Mouse (Mus musculus) midbrain, embryonic 14.5 days (tissue): ENCODE measurements around the gene Papolb. TPM values are rescaled to one million over a fixed set of nuclear protein-coding genes. Genes with fewer than 3 reads are reported as not detected.

Source experiments
- ATAC-seq: fragments of 200-750 bp; cut with Nextera tagmentation; 2 replicates; pipeline ENCODE4 v1.8.0; 2017; ENCODE audit warnings: moderate number of reproducible peaks, moderate library complexity; ENCODE audit not compliant: low FRiP score, low TSS enrichment
- DNase-seq: peaks from one replicate; pipeline ENCODE4 v3.0.0-alpha.2; 2015
- H3K27ac ChIP-seq: fragments of 300-500 bp; sonication (generic); replicated peaks from 2 replicates; pipeline ENCODE4 v1.5.1; 2014; ENCODE audit warnings: mild to moderate bottlenecking, low read depth, low read length, moderate library complexity
- H3K27me3 ChIP-seq: fragments of 300-500 bp; sonication (generic); 2 replicates; pipeline ENCODE4 v1.6.1; 2014; ENCODE audit warnings: low read length, control low read depth, mixed read lengths; ENCODE audit not compliant: control insufficient read depth, insufficient read depth
- H3K36me3 ChIP-seq: fragments of 300-500 bp; sonication (generic); 2 replicates; pipeline ENCODE4 v1.6.1; 2014; ENCODE audit warnings: low read length, control low read depth; ENCODE audit not compliant: control insufficient read depth, insufficient read depth
- H3K4me1 ChIP-seq: fragments of 300-500 bp; sonication (generic); 2 replicates; pipeline ENCODE4 v1.6.1; 2014; ENCODE audit warnings: mild to moderate bottlenecking, antibody characterized with exemption, low read length, control low read depth; ENCODE audit not compliant: control insufficient read depth, insufficient read depth
- H3K4me2 ChIP-seq: fragments of 300-500 bp; sonication (generic); 2 replicates; pipeline ENCODE4 v1.6.1; 2014; ENCODE audit warnings: mild to moderate bottlenecking, low read length, moderate library complexity
- H3K4me3 ChIP-seq: fragments of 300-500 bp; sonication (generic); replicated peaks from 2 replicates; pipeline ENCODE4 v1.5.1; 2014; ENCODE audit warnings: low read depth, low read length
- H3K9ac ChIP-seq: fragments of 300-500 bp; sonication (generic); replicated peaks from 2 replicates; pipeline ENCODE4 v1.6.1; 2014; ENCODE audit warnings: mild to moderate bottlenecking, low read length, moderate library complexity
- H3K9me3 ChIP-seq: fragments of 300-500 bp; sonication (generic); 2 replicates; pipeline ENCODE4 v1.6.1; 2016; ENCODE audit warnings: low read length, control low read depth, mixed read lengths; ENCODE audit not compliant: control insufficient read depth
- WGBS: fragments of 180-500 bp; shearing (Covaris S2); extraction: QIAGEN DNeasy Blood & Tissue Kit; methylation state at CpG from one replicate; pipeline ENCODE4 v1.1.7; 2014; 5-methylcytosine and 5-hydroxymethylcytosine counted together
- polyA plus RNA-seq: library from polyadenylated mRNA; unstranded; fragments of >200 nt; fragmentation: Nextera tagmentation; extraction: Ambion mirVana; gene quantifications from 2 replicates; pipeline ENCODE4 v1.2.1, GENCODE M21; 2014

Gene Papolb
- polyA plus RNA-seq, 1 experiment from 2014 or later = 0.34 TPM

DNA sequence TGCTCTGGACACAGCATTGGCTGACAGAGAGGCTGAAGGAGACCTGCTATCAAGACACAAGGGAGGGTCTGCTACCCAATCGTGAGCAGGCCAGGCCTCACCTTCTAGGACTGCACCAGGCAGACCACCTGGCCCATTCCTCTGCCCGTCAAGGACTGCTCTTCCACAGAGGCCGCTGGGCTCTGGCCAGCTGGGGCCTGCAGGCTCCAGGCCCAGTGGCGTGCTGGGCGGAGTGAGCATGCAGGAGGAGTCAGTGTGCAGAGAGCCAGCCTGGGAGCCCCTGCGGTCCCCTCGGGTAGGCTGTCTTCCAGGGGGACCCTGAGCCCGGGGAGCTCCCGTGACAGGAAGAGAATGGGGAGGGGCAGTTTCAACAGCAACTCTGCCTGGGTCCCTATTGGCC is 43.2 kb downstream of the Papolb start:
- Histone ChIP-seq H3K9ac (no peak overlapping the region), H3K9me3 (no peaks in the 10 kb centered on the region), H3K36me3 (0 out of 2 replicates have a peak, but pooled peaks cover 9% of the 10 kb centered on the region), H3K27me3 (no peaks in the 10 kb centered on the region), H3K4me3 (no peak overlapping the region), H3K4me1 (no peaks in the 10 kb centered on the region), H3K27ac (no peak overlapping the region), H3K4me2 (no peak overlapping the region)
- 62% methylated on average over 9 of the region's 9 CpGs for WGBS
- ATAC-seq = no peak
- DNase-seq = no peak

- H3K4me3 ChIP-seq = no peak overlapping the region
- H3K9me3 ChIP-seq = no peaks in the 10 kb centered on the region
- H3K36me3 ChIP-seq = 0 out of 2 replicates have a peak, but pooled peaks cover 9% of the 10 kb centered on the region
- no peak overlapping the region for H3K27ac ChIP-seq
- WGBS = 89% methylated on average over 5 of the region's 5 CpGs
- DNase-seq (no peak), ATAC-seq (no peak)
- no peaks in the 10 kb centered on the region for H3K27me3 ChIP-seq
- no peak overlapping the region for H3K9ac ChIP-seq
- no peak overlapping the region for H3K4me2 ChIP-seq
- H3K4me1 ChIP-seq = no peaks in the 10 kb centered on the region
Measured at GRCm38 (mm10) chr5:142483581-142483980, 46.3 kb downstream of the Papolb start.

DNA sequence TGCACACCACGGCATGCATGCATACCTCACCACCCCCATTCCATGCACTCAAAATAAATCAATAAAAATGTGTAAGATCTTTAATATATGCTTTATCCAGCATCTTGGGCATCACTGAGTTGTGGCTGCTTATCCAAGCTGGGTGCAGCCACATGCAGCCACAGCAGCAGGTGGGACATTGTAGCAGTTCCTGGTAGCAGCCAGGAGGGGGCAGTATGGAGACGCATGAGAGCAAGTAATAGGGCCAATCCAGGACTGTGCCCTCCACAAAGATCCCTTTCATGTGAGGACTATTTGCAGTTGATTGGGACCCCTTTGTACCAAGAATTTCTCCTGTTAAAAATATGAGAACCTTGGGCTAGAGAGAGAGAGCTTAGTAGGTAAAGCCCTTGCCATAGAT is 47.4 kb downstream of the Papolb start:
- no peak for ATAC-seq
- Histone ChIP-seq H3K9me3 (no peaks in the 10 kb centered on the region), H3K4me2 (no peak overlapping the region), H3K27me3 (no peaks in the 10 kb centered on the region), H3K27ac (no peak overlapping the region), H3K9ac (no peak overlapping the region), H3K4me3 (no peak overlapping the region), H3K4me1 (no peaks in the 10 kb centered on the region), H3K36me3 (0 out of 2 replicates have a peak, but pooled peaks cover 6% of the 10 kb centered on the region)
- 69% methylated on average over 2 of the region's 2 CpGs for WGBS
- DNase-seq = no peak

GRCm38 (mm10) chr5:142478829-142479435 is 50.9 kb downstream of the Papolb start:
- WGBS = 32% methylated on average over 17 of the region's 17 CpGs
- peaks cover 16% of the 10 kb centered on the region; the same call in 1 of the 2 replicates for H3K36me3 ChIP-seq
- ATAC-seq (peak; percentile 52; the same call in 1 of the 2 replicates), DNase-seq (peak; percentile 92)
- H3K4me1 ChIP-seq = no peaks in the 10 kb centered on the region
- no peaks in the 10 kb centered on the region for H3K27me3 ChIP-seq
- no peak overlapping the region for H3K27ac ChIP-seq
- peak overlapping the region; percentile 30; the same call in 1 of the 2 replicates for H3K4me2 ChIP-seq
- H3K4me3 ChIP-seq = no peak overlapping the region
- H3K9me3 ChIP-seq = no peaks in the 10 kb centered on the region
- H3K9ac ChIP-seq = no peak overlapping the region; the same call in 1 of the 2 replicates

DNA sequence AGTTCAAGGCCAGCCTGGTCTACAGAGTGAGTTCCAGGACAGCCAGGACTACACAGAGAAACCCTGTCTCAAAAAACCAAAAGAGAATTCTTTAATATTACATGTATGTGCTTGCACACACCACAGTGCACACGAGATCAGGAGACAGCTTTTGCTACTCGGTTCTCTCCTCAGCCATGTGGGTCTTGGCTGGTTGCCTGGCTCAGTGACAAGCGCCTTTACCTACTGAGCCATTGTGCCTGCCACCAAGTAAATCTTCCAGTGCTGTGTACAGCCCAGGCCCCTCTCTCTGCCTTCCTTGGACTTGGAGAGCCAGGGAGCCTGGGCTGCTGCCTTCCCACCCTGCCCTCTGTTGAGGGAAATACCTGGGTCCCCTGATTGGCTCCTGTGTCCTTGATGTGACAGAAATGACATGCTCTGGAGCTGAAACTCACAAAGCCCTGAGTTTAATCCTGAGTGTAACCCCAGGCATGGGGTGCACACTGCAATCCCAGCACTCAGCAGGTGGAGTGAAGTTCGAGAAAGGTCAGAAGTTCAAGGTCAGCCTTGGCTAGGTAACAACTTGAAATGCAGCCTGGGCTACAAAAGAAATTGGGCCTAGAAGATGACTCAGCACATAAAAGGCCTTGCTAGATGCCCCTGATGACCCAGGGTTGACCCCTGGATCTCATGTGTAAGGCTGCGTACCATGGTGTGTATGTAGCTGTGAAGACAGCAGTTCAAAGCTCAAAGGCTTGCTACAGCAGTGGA is 51.8 kb downstream of the Papolb start:
- Histone ChIP-seq H3K4me1 (no peaks in the 10 kb centered on the region), H3K4me3 (no peak overlapping the region), H3K27me3 (no peaks in the 10 kb centered on the region), H3K36me3 (peaks cover 18% of the 10 kb centered on the region; the same call in 1 of the 2 replicates), H3K9ac (no peak overlapping the region), H3K27ac (no peak overlapping the region), H3K4me2 (no peak overlapping the region), H3K9me3 (no peaks in the 10 kb centered on the region)
- no peak for DNase-seq
- no peak for ATAC-seq
- WGBS = 86% methylated on average over 5 of the region's 5 CpGs

DNA sequence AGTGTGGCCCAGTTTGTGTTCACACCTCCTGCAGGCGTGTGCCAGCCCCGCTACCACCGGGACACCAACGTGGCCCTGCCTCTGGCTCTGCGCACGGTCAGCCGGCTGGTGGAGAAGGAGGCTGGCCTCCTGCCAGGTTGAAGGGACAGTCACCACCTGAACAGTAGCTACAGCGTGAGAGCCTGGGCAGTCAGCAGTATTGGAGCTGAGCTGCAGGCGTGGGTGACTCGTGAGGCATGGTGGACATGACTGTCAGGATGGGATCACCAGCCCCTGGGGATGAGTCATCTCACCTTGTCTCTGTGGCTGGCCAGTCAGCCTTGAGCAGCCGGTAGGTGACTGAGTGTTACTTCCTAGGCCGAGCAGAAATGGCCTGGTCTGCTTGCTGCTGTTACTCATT is 52.5 kb downstream of the Papolb start:
- H3K27me3 ChIP-seq = no peaks in the 10 kb centered on the region
- no peak for ATAC-seq
- H3K4me2 ChIP-seq = no peak overlapping the region
- H3K36me3 ChIP-seq = peaks cover 22% of the 10 kb centered on the region
- no peak overlapping the region for H3K9ac ChIP-seq
- H3K4me1 ChIP-seq = no peaks in the 10 kb centered on the region
- no peak overlapping the region for H3K4me3 ChIP-seq
- H3K9me3 ChIP-seq = no peaks in the 10 kb centered on the region
- H3K27ac ChIP-seq = no peak overlapping the region
- 88% methylated on average over 12 of the region's 12 CpGs for WGBS
- DNase-seq = no peak

Other genes with a start within 250 kb of the Papolb start
- 4.2 and 4.6 TPM in 2 replicates for gene Foxk1, start 128.6 kb downstream of the Papolb start, polyA plus RNA-seq
- 12.6 and 13.9 TPM in 2 replicates for gene Ap5z1, start 66.1 kb downstream of the Papolb start, polyA plus RNA-seq
- gene Radil, start 21.0 kb upstream of the Papolb start, polyA plus RNA-seq = 13.6 and 16.9 TPM in 2 replicates
- 33.5 and 35.3 TPM in 2 replicates for gene Mmd2, start 78.7 kb upstream of the Papolb start, polyA plus RNA-seq
- gene Wipi2, start 97.6 kb upstream of the Papolb start, polyA plus RNA-seq = 41.2 and 48.3 TPM in 2 replicates
- 78.0 and 82.6 TPM in 2 replicates for gene Slc29a4, start 162.4 kb upstream of the Papolb start, polyA plus RNA-seq